Mouse (Mus musculus) stomach, embryonic 15.5 days (tissue): Measurements from ENCODE around the gene Clasp1. TPM values are rescaled to one million over a fixed set of nuclear protein-coding genes. Genes with fewer than 3 reads are reported as not detected.

Source experiments
- ATAC-seq: fragments of 200-750 bp; cut with Nextera tagmentation; 2 replicates; pipeline ENCODE4 v1.8.0; 2017; ENCODE audit warnings: low read depth, moderate number of reproducible peaks, moderate TSS enrichment; ENCODE audit not compliant: insufficient read depth, low FRiP score
- H3K27ac ChIP-seq: fragments of 300-500 bp; sonication (generic); 2 replicates; pipeline ENCODE4 v1.5.1; 2015; ENCODE audit warnings: mild to moderate bottlenecking, inconsistent platforms
- H3K27me3 ChIP-seq: fragments of 300-500 bp; sonication (generic); replicated peaks from 2 replicates; pipeline ENCODE4 v1.6.1; 2015; ENCODE audit warnings: inconsistent platforms
- H3K36me3 ChIP-seq: fragments of 300-500 bp; sonication (generic); 2 replicates; pipeline ENCODE4 v1.6.1; 2015; ENCODE audit warnings: inconsistent platforms
- H3K4me1 ChIP-seq: fragments of 300-500 bp; sonication (generic); 2 replicates; pipeline ENCODE4 v1.6.1; 2015; ENCODE audit warnings: inconsistent platforms
- H3K4me2 ChIP-seq: fragments of 300-500 bp; sonication (generic); 2 replicates; pipeline ENCODE4 v1.6.1; 2015; ENCODE audit warnings: mild to moderate bottlenecking, inconsistent platforms
- H3K4me3 ChIP-seq: fragments of 300-500 bp; sonication (generic); replicated peaks from 2 replicates; pipeline ENCODE4 v1.5.1; 2015; ENCODE audit warnings: inconsistent platforms
- H3K9ac ChIP-seq: fragments of 300-500 bp; sonication (generic); 2 replicates; pipeline ENCODE4 v1.6.1; 2015; ENCODE audit warnings: inconsistent platforms
- H3K9me3 ChIP-seq: fragments of 300-500 bp; sonication (generic); 2 replicates; pipeline ENCODE4 v1.6.1; 2016; ENCODE audit warnings: inconsistent platforms
- WGBS: fragments of 180-500 bp; shearing (Covaris S2); methylation state at CpG from one replicate; pipeline ENCODE4 v1.1.7; 2015; 5-methylcytosine and 5-hydroxymethylcytosine counted together
- polyA plus RNA-seq: library from polyadenylated mRNA; unstranded; fragments of >200 nt; fragmentation: Nextera tagmentation; extraction: Ambion mirVana; gene quantifications from 2 replicates; pipeline ENCODE4 v1.2.1, GENCODE M21; 2015

Clasp1 gene
- polyA plus RNA-seq, 1 experiment from 2014 or later, result 38.7 TPM

DNA sequence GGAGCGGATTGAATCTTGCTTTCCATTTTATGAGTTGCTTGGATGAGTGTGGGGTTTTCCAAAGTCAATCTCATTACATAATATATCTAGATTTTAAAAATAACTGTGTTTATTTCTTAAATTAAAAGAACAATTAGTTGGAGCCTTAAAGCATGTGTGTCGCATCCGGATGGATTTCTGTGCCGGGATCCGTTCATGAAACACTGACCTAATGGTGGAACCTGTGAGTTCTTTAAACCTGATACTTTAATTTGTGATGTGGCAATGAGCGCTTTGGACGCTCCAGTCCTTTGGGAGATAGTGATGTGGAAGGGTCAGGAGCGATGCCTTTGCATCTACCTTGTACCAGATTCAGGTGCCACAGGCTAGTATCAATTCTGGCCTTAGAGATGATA is 1.4 kb downstream of the Clasp1 start:
- Histone ChIP-seq H3K9me3 (no peaks in the 10 kb centered on the region), H3K27me3 (no peaks in the 10 kb centered on the region), H3K9ac (peak overlapping the region; percentile 86), H3K4me3 (peak overlapping the region; percentile 94), H3K27ac (peak overlapping the region; percentile 95), H3K36me3 (no peaks in the 10 kb centered on the region), H3K4me1 (peaks cover 4% of the 10 kb centered on the region), H3K4me2 (peak overlapping the region; percentile 71)
- WGBS, result 16% methylated on average over 8 of the region's 8 CpGs
- no peak for ATAC-seq

GRCm38 (mm10) chr1:118390871-118391387 is 2.1 kb downstream of the Clasp1 start:
- Histone ChIP-seq H3K4me3 (no peak overlapping the region; the same call in 1 of the 2 replicates), H3K36me3 (no peaks in the 10 kb centered on the region), H3K9me3 (no peaks in the 10 kb centered on the region), H3K4me1 (peaks cover 4% of the 10 kb centered on the region), H3K9ac (no peak overlapping the region), H3K27me3 (no peaks in the 10 kb centered on the region), H3K4me2 (peak overlapping the region; percentile 71), H3K27ac (no peak overlapping the region)
- 75% methylated on average over 2 of the region's 2 CpGs for WGBS
- no peak for ATAC-seq

DNA sequence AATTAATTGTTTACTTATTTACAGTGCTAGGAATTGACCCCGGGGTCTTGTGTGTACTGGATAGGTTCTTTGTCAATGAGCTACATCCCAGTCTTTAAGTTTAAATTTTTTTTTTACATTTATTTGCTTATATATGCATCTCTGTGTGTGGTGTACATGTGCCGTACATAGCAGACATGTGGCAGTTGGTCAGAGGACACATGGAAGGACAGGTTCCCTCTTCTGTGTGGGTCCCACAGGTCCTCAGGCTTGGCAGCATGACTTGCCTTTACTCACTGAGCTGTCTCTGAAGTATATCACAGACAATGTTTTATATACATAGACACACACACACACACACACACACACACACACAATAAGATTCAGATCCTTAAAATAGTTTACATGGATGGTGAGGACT is 3.4 kb downstream of the Clasp1 start:
- Histone ChIP-seq H3K4me2 (no peak overlapping the region), H3K4me3 (no peak overlapping the region), H3K36me3 (no peaks in the 10 kb centered on the region), H3K27ac (no peak overlapping the region), H3K9ac (no peak overlapping the region), H3K9me3 (no peaks in the 10 kb centered on the region), H3K4me1 (peaks cover 4% of the 10 kb centered on the region), H3K27me3 (no peaks in the 10 kb centered on the region)
- WGBS, result 89% methylated on average over 2 of the region's 2 CpGs
- no peak for ATAC-seq

GRCm38 (mm10) chr1:118393916-118394315 is 5.1 kb downstream of the Clasp1 start:
- 89% methylated on average over 3 of the region's 3 CpGs for WGBS
- H3K36me3 ChIP-seq, result no peaks in the 10 kb centered on the region

GRCm38 (mm10) chr1:118397866-118398265 is 9.0 kb downstream of the Clasp1 start:
- H3K4me3 ChIP-seq, result no peak overlapping the region
- no peaks in the 10 kb centered on the region for H3K9me3 ChIP-seq
- H3K4me2 ChIP-seq, result no peak overlapping the region
- no peak overlapping the region for H3K9ac ChIP-seq
- H3K27me3 ChIP-seq, result no peaks in the 10 kb centered on the region
- H3K4me1 ChIP-seq, result peaks cover 2% of the 10 kb centered on the region; the same call in 1 of the 2 replicates
- ATAC-seq, result no peak
- H3K36me3 ChIP-seq, result peaks cover 4% of the 10 kb centered on the region; the same call in 1 of the 2 replicates
- no peak overlapping the region for H3K27ac ChIP-seq
- WGBS, result 93% methylated on average over 9 of the region's 9 CpGs

More at GRCm38 (mm10) chr1:118393916-118394315, 5.1 kb downstream of the Clasp1 start:
- Histone ChIP-seq H3K27ac (no peak overlapping the region), H3K9ac (no peak overlapping the region), H3K4me3 (no peak overlapping the region), H3K27me3 (no peaks in the 10 kb centered on the region), H3K4me2 (no peak overlapping the region), H3K9me3 (no peaks in the 10 kb centered on the region), H3K4me1 (peaks cover 4% of the 10 kb centered on the region)
- ATAC-seq, result no peak

GRCm38 (mm10) chr1:118398567-118398966 is 9.7 kb downstream of the Clasp1 start:
- no peak overlapping the region for H3K27ac ChIP-seq
- 72% methylated on average over 6 of the region's 6 CpGs for WGBS

DNA sequence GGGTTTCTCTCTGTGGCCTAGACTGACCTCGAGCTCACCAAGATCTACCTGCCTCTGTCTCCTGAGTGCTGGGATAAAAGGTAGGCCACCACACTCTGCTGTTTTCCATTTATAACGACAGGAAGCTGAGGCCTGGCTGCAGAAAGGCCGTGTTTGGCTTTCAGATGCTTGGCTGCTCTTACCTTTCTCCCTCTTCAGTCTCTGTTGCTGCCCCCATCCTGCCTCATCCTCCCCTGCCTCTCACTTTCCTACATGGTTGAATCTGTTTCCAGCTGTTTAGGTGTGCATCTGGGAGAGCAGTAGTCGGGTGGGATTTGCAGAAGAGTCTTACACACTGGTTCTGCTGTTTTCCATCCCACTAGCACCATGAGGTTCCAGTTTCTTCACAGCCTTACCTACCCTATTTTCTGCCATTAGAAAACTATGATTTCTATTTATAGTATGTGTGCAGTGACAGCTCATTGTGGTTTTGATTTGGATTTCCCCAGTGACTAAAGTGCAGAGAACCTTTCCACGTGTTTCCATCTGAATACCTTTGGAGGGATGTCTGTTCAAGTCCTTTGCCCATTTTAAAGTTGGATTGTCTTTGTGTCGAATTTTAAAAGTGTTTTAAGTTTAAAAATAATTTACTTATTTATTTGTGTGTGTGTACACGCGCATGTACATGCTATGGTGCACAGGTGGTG is 10.9 kb downstream of the Clasp1 start:
- no peak for ATAC-seq
- Histone ChIP-seq H3K4me2 (no peak overlapping the region), H3K4me3 (no peak overlapping the region), H3K9me3 (no peaks in the 10 kb centered on the region), H3K4me1 (peaks cover 2% of the 10 kb centered on the region; the same call in 1 of the 2 replicates), H3K36me3 (peaks cover 4% of the 10 kb centered on the region; the same call in 1 of the 2 replicates), H3K27ac (no peak overlapping the region), H3K27me3 (no peaks in the 10 kb centered on the region), H3K9ac (no peak overlapping the region)
- 82% methylated on average over 8 of the region's 8 CpGs for WGBS

More at GRCm38 (mm10) chr1:118398567-118398966, 9.7 kb downstream of the Clasp1 start:
- no peak overlapping the region for H3K9ac ChIP-seq
- no peak overlapping the region for H3K4me2 ChIP-seq
- no peak overlapping the region for H3K4me3 ChIP-seq
- H3K27me3 ChIP-seq, result no peaks in the 10 kb centered on the region
- no peaks in the 10 kb centered on the region for H3K9me3 ChIP-seq
- peaks cover 2% of the 10 kb centered on the region; the same call in 1 of the 2 replicates for H3K4me1 ChIP-seq
- no peak for ATAC-seq
- H3K36me3 ChIP-seq, result peaks cover 4% of the 10 kb centered on the region; the same call in 1 of the 2 replicates

DNA sequence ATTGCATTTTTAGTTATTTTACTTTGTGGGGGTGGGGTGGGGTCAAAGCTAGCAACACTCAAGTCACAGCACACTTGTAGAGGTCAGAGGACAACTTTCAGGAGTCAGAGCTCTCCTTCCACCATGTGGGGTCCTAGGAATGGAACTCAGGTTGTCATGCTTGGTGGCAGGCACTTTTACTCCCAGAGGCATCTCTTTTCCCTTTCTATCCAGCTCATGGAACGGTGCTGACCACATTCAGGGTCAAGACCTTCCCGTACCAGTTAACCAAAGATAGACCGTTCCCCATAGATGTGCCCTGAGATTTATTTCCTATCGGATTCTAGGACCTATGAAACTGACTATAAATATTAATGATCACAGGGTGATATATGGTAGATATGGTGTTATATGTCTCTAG is 13.1 kb downstream of the Clasp1 start:
- Histone ChIP-seq H3K4me3 (no peak overlapping the region), H3K9me3 (no peaks in the 10 kb centered on the region), H3K9ac (no peak overlapping the region), H3K4me1 (peaks cover 2% of the 10 kb centered on the region; the same call in 1 of the 2 replicates), H3K36me3 (peaks cover 4% of the 10 kb centered on the region; the same call in 1 of the 2 replicates), H3K27me3 (no peaks in the 10 kb centered on the region), H3K27ac (no peak overlapping the region), H3K4me2 (no peak overlapping the region)
- 86% methylated on average over 4 of the region's 4 CpGs for WGBS
- ATAC-seq, result no peak

DNA sequence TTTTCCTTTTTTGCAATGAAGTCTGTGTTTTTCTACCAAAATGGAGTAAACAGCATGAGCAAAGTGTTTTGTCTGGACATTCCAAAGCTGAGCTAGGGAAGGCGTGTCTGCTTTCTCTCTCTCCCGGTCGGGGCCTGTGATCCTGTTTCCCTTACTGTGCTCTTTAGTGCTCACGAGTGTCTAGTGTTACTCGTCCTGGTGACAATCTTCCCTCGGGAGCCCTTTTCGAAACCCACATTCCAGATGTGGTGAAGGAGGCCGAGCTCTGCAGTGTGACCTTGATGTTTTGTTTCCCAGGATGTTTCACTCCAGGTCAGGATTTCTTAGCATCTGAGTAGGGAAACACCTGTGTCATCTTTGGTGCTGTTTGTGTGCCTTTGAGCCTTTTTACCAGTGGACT is 13.7 kb downstream of the Clasp1 start:
- Histone ChIP-seq H3K36me3 (peaks cover 4% of the 10 kb centered on the region; the same call in 1 of the 2 replicates), H3K4me3 (no peak overlapping the region), H3K9ac (no peak overlapping the region), H3K4me2 (no peak overlapping the region), H3K27me3 (no peaks in the 10 kb centered on the region), H3K4me1 (peaks cover 2% of the 10 kb centered on the region; the same call in 1 of the 2 replicates), H3K9me3 (no peaks in the 10 kb centered on the region), H3K27ac (no peak overlapping the region)
- WGBS, result 61% methylated on average over 8 of the region's 8 CpGs
- ATAC-seq, result no peak

GRCm38 (mm10) chr1:118402966-118403365 is 14.1 kb downstream of the Clasp1 start:
- WGBS, result 78% methylated on average over 6 of the region's 6 CpGs
- Histone ChIP-seq H3K4me2 (no peak overlapping the region), H3K9me3 (no peaks in the 10 kb centered on the region), H3K36me3 (peaks cover 4% of the 10 kb centered on the region; the same call in 1 of the 2 replicates), H3K4me1 (peaks cover 2% of the 10 kb centered on the region; the same call in 1 of the 2 replicates), H3K4me3 (no peak overlapping the region), H3K9ac (no peak overlapping the region), H3K27me3 (no peaks in the 10 kb centered on the region), H3K27ac (no peak overlapping the region)
- no peak for ATAC-seq

DNA sequence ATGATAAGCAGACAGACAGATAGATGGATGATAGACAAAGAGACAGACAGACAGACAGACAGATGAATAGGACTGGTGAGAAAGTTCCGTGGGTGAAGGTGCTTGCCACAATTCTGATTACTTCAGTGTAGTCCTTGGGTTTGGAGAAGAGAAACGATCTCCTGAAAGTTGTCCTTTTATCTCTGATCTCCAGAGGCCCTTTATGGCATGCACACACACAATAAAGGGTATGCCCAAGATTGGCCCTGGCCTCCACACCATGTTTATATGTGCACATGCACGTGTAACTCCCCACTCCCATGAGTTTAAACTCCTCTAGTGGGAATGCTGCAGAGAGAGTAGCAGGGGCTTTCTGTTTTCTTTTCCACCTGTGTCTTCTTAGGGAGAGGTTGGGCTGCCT is 14.6 kb downstream of the Clasp1 start:
- no peak overlapping the region for H3K9ac ChIP-seq
- H3K27me3 ChIP-seq, result no peaks in the 10 kb centered on the region
- no peak overlapping the region for H3K4me3 ChIP-seq
- WGBS, result 73% methylated on average over 3 of the region's 3 CpGs
- H3K4me2 ChIP-seq, result no peak overlapping the region
- peaks cover 2% of the 10 kb centered on the region; the same call in 1 of the 2 replicates for H3K4me1 ChIP-seq
- no peaks in the 10 kb centered on the region for H3K9me3 ChIP-seq
- H3K36me3 ChIP-seq, result peaks cover 4% of the 10 kb centered on the region; the same call in 1 of the 2 replicates
- no peak overlapping the region for H3K27ac ChIP-seq
- no peak for ATAC-seq

- Histone ChIP-seq H3K36me3 (no peaks in the 10 kb centered on the region), H3K9ac (no peak overlapping the region), H3K27ac (no peak overlapping the region), H3K4me3 (no peak overlapping the region), H3K4me2 (no peak overlapping the region), H3K4me1 (no peaks in the 10 kb centered on the region), H3K27me3 (no peaks in the 10 kb centered on the region), H3K9me3 (no peaks in the 10 kb centered on the region)
- ATAC-seq, result no peak
- 89% methylated on average over 7 of the region's 7 CpGs for WGBS
Observed at GRCm38 (mm10) chr1:118407586-118408250, 18.9 kb downstream of the Clasp1 start.
